Mouse (Mus musculus) right cerebral cortex, postnatal 4 days (tissue): ENCODE measurements around the gene Numb.
"Not testable (repeated sequence)": the region's sequence is repeated elsewhere in the genome, so short reads cannot be mapped to it uniquely, and the experiment has no call there.

ENCODE experiments used
- DNase-seq: peaks from one replicate; pipeline ENCODE4 v3.0.0-alpha.2; 2022

Numb gene

GRCm38 (mm10) chr12:83920721-83921441 lies 853 bp downstream of the Numb start:
- DNase-seq, result peak; percentile 26

DNA sequence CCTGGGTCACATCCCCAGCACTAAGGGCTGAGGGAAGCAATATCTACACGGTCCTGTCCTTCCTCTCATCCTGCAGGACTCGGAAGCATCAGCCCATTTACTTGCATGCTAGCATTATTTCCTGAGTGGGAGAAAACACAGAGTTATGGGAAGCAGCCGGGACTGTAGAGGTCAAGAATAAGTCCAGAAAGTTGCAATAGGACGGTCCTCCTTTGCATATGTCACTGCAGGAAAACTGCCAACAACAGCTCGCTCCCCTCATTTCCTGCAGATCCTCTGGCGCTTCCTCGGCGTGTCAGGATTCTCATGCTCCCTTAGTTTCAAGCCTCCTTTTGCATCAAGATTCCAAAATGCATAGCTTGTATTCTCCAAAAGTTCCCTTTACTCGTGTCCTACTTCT lies 4.8 kb downstream of the Numb start:
- DNase-seq, result no peak

- no peak for DNase-seq
Measured at GRCm38 (mm10) chr12:83914797-83915196, 6.9 kb downstream of the Numb start.

GRCm38 (mm10) chr12:83914202-83914740 lies 7.5 kb downstream of the Numb start:
- no peak for DNase-seq

GRCm38 (mm10) chr12:83910451-83910850 lies 11.3 kb downstream of the Numb start:
- no peak for DNase-seq

DNA sequence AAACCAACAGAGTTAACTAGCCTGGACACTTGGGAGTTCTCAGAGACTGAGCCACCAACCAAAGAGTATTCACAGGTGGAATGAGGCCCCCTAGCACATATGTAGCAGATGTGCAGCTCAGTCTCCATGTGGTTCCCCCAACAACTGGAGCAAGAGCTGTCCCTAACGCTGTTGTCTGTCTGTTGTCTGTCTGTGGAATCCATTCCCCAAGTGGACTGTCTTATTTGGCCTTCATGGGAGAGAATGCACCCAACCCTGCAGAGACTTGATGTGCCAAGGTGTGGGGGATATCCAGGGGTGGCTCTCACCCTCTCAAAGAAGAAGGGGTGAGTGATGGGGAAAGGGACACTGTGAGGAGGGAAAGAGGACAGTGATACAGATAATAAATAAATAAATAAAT lies 28.8 kb downstream of the Numb start:
- no peak for DNase-seq

GRCm38 (mm10) chr12:83891278-83891677 lies 30.5 kb downstream of the Numb start:
- DNase-seq, result no peak

DNA sequence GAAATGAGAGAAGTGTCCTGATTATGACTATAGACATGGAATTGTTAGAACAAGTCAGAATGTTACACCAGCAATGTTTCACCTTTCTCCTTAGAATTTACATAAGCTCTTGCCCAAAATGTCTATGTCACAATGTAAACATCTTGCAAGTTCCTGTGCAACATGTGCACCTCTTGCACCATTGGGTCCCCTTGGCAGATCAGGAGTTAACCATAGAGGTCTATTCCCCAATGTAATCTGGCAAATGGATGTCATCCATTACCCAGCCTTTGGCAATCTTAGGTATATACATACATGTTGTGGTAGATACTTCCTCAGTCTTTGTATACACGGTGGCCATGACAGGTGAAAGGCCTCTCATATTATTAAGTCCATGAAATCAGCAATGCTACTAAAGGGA lies 32.6 kb downstream of the Numb start:
- no peak for DNase-seq

DNA sequence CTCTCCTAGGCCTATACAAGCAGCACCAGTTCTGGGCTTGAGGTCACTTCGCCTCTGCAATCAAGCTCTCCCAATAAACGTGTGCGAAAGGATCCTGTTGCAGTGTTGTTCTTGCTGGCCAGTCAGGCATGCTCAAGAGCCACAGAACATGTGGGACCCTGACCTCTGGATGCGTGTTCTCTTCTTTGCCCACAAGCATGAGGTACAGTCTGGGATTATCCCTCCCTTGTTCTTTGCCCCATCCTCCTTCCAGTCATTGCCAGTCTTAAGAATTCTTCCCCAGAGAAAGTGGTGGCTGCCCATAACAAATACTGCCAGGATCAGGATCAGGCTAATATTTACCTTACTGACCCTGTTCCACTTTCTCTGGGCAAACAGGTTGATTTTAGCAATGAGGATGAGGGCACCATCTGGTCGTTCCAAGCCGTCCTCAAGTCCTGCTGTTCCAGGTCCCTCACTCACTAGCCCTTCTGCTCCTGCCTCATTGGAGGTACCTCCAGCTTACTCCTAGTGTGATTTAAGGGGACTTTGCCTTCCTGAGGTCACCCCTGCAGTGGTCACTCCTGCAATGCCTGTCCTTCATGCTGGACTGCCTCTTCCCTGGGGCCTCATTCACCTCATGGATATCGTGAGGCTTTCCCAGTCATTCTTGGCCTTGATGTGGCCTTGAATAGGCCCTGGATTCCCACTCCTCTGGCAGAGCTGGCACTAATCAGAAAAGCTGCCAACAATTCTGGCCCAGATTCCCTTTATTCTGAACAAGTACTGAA lies 36.0 kb downstream of the Numb start:
- DNase-seq, result no peak

- DNase-seq, result not testable (repeated sequence)
Measured at GRCm38 (mm10) chr12:83885065-83885464, 36.7 kb downstream of the Numb start.

DNA sequence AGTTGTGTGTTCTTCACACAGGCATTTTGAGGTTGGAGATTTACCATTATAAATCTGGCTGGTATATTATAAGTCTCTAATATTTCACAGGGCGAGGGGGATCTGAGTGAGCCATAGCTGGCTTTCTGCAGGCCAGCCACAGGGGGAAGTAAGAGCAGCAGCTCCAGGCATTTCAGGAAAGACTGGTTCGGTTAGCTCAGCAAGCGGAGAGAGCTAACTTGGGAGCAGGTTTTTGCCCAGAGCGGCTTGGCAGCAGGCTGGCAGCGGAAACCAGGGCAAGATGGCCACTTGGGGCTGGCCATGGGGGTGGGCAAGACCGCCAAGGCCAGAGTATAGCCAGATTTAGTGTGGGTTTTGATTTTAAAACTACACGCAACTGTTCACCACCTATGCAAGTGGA lies 39.2 kb downstream of the Numb start:
- peak; percentile 4 for DNase-seq

GRCm38 (mm10) chr12:83882088-83882487 lies 39.6 kb downstream of the Numb start:
- DNase-seq, result no peak

- DNase-seq, result no peak
Measured at GRCm38 (mm10) chr12:83880913-83881312, 40.8 kb downstream of the Numb start.

DNA sequence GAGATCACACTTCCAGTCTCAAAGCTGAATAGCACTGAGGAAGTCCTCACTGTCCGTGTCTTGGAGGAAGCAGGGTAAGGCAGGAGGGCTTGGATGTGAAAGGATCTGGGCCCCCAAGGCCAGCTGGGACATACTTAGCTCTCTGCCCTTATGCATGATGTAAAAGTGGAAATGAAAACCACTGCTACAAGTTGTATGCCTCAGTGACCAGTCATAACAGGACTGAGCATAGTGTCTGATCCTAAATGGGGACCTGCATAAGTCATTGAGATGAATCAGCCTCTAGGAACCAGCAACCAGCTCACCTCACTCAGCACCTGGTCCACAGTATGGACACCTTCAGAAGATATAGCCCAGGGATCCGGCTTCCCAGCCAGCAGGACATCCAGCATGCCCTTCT lies 46.6 kb downstream of the Numb start:
- no peak for DNase-seq

GRCm38 (mm10) chr12:83874597-83874996 lies 47.1 kb downstream of the Numb start:
- DNase-seq, result no peak

DNA sequence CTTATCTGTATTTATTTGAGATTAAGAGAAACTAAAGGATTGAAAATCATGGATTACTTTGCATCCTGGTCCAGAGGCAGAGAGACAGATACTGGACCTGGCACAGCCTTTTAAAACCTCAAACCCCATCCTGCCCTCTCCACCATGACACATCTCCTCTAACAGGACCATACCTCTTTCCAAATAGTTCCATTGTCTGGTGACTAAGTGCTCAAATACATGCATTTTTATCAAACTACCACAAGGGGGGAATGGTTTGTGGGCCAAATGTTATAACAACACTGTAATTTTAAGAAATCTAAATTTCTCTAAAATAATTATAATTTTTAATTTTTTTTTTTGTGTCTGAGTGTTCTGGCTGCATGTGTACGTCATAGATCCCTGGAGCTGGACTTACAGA lies 57.2 kb downstream of the Numb start:
- no peak for DNase-seq

- DNase-seq, result no peak
Measured at GRCm38 (mm10) chr12:83861880-83862279, 59.9 kb downstream of the Numb start.

- DNase-seq, result no peak
Measured at GRCm38 (mm10) chr12:83860688-83861087, 61.0 kb downstream of the Numb start.

DNA sequence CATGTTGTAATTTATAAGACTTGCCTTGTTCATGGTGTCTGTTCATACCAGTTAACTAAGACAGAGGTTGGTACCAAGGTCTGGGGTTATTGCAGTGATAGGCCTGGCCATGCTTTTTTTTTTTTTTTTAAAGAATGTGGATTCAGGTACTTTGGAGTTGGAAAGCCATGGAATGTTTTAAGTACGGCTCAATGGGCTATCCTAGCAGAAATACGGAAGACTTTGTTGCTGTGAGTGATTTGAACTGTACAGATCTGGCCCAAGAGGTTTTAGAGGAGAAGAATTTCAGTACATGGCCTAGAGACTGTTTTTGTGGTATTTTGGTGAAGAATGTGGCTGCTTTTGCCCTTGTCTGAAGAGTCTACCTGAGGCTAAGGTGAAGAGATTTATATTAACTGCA lies 63.7 kb downstream of the Numb start:
- no peak for DNase-seq

GRCm38 (mm10) chr12:83855211-83855610 lies 66.5 kb downstream of the Numb start:
- DNase-seq, result no peak

DNA sequence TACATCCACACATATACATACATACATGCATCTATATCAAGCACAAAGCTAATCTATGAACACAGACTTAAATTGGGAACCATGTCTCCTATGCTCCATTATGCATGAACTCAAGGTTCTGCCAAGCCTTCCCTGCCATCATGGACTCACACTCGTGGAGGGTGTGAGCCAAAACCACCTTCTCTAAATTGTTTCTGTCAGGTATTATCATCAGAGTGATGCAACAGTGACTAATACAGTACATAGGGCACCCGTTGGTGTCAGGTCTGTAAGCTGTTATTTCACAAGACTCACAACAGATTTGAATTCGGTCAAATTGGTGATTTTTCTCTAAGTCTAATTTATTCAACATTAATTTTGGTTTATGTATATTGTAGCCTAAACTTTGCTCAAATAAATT lies 67.5 kb downstream of the Numb start:
- no peak for DNase-seq

GRCm38 (mm10) chr12:83852512-83853213 lies 69.1 kb downstream of the Numb start:
- no peak for DNase-seq

DNA sequence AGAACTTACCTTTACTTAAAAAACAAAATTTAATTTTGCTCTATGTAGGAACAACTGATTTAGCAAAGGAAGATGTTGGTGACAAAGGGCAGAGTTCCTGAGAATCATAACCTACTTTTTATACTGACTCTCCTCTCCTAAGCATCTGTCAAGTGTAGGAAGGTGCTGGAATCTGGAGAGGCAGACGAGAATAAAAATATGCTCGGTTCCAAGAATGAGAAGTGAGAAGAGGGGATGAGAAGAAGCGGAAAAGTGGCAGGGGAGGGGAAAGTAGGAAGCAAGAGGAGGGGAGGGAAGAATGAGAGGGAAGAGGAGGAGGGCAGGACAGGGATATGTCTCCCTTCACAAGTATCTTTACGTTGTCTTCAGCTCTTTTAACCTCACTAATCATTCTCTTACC lies 71.4 kb downstream of the Numb start:
- DNase-seq, result no peak
